Mouse (Mus musculus) forebrain, embryonic 12.5 days (tissue): ENCODE data around the gene Cpn2. TPM values are rescaled to one million over a fixed set of nuclear protein-coding genes. Genes with fewer than 3 reads are reported as not detected.

Experiments
- ATAC-seq: fragments of 200-750 bp; cut with Nextera tagmentation; 2 replicates; pipeline ENCODE4 v1.8.0; 2017; ENCODE audit warnings: moderate TSS enrichment; ENCODE audit not compliant: low FRiP score
- H3K27ac ChIP-seq: fragments of 300-500 bp; sonication (generic); 2 replicates; pipeline ENCODE4 v1.5.1; 2016; ENCODE audit warnings: mild to moderate bottlenecking
- H3K27me3 ChIP-seq: fragments of 300-500 bp; sonication (generic); 2 replicates; pipeline ENCODE4 v1.6.1; 2016; ENCODE audit warnings: mild to moderate bottlenecking
- H3K36me3 ChIP-seq: fragments of 300-500 bp; sonication (generic); replicated peaks from 2 replicates; pipeline ENCODE4 v1.6.1; 2016; ENCODE audit warnings: mild to moderate bottlenecking
- H3K4me1 ChIP-seq: fragments of 300-500 bp; sonication (generic); 2 replicates; pipeline ENCODE4 v1.6.1; 2016
- H3K4me2 ChIP-seq: fragments of 300-500 bp; sonication (generic); 2 replicates; pipeline ENCODE4 v1.6.1; 2016; ENCODE audit warnings: mild to moderate bottlenecking, moderate library complexity
- H3K4me3 ChIP-seq: fragments of 300-500 bp; sonication (generic); replicated peaks from 2 replicates; pipeline ENCODE4 v1.5.1; 2016; ENCODE audit warnings: mild to moderate bottlenecking
- H3K9ac ChIP-seq: fragments of 300-500 bp; sonication (generic); 2 replicates; pipeline ENCODE4 v1.6.1; 2016; ENCODE audit warnings: mild to moderate bottlenecking
- H3K9me3 ChIP-seq: fragments of 300-500 bp; sonication (generic); 2 replicates; pipeline ENCODE4 v1.6.1; 2016
- WGBS: fragments of 180-500 bp; shearing (Covaris S2); methylation state at CpG from one replicate; pipeline ENCODE4 v1.1.7; 2016; 5-methylcytosine and 5-hydroxymethylcytosine counted together
- polyA plus RNA-seq: library from polyadenylated mRNA; unstranded; fragments of >200 nt; fragmentation: Nextera tagmentation; extraction: Ambion mirVana; gene quantifications from 2 replicates; pipeline ENCODE4 v1.2.1, GENCODE M21; 2016

Gene Cpn2
- polyA plus RNA-seq, 1 experiment from 2014 or later, result not detected

GRCm38 (mm10) chr16:30299711-30300277 lies 32.5 kb upstream of the Cpn2 start:
- H3K4me2 ChIP-seq, result no peak overlapping the region
- no peaks in the 10 kb centered on the region for H3K36me3 ChIP-seq
- no peaks in the 10 kb centered on the region for H3K4me1 ChIP-seq
- H3K27ac ChIP-seq, result no peak overlapping the region
- H3K27me3 ChIP-seq, result peaks cover 30% of the 10 kb centered on the region
- no peaks in the 10 kb centered on the region for H3K9me3 ChIP-seq
- H3K4me3 ChIP-seq, result no peak overlapping the region
- 73% methylated on average over 10 of the region's 10 CpGs for WGBS
- no peak overlapping the region for H3K9ac ChIP-seq
- no peak for ATAC-seq

GRCm38 (mm10) chr16:30297450-30297849 lies 30.2 kb upstream of the Cpn2 start:
- Histone ChIP-seq H3K4me1 (no peaks in the 10 kb centered on the region), H3K36me3 (no peaks in the 10 kb centered on the region), H3K27ac (no peak overlapping the region), H3K4me3 (no peak overlapping the region), H3K4me2 (no peak overlapping the region), H3K27me3 (peaks cover 8% of the 10 kb centered on the region; the same call in 1 of the 2 replicates), H3K9me3 (no peaks in the 10 kb centered on the region), H3K9ac (no peak overlapping the region)
- ATAC-seq, result no peak
- WGBS, result 89% methylated on average over 7 of the region's 7 CpGs

- Histone ChIP-seq H3K9me3 (no peaks in the 10 kb centered on the region), H3K4me2 (no peak overlapping the region), H3K27me3 (0 out of 2 replicates have a peak, but pooled peaks cover 2% of the 10 kb centered on the region), H3K27ac (no peak overlapping the region), H3K4me1 (no peaks in the 10 kb centered on the region), H3K4me3 (no peak overlapping the region), H3K9ac (no peak overlapping the region), H3K36me3 (no peaks in the 10 kb centered on the region)
- 90% methylated on average over 11 of the region's 11 CpGs for WGBS
- no peak for ATAC-seq
Observed at GRCm38 (mm10) chr16:30296601-30297275, 29.4 kb upstream of the Cpn2 start.

- 89% methylated on average over 7 of the region's 7 CpGs for WGBS
- H3K9me3 ChIP-seq, result no peaks in the 10 kb centered on the region
- H3K4me1 ChIP-seq, result no peaks in the 10 kb centered on the region
- H3K4me3 ChIP-seq, result no peak overlapping the region
- no peak overlapping the region for H3K4me2 ChIP-seq
- H3K36me3 ChIP-seq, result no peaks in the 10 kb centered on the region
- H3K9ac ChIP-seq, result no peak overlapping the region
- H3K27ac ChIP-seq, result no peak overlapping the region
- no peak for ATAC-seq
- H3K27me3 ChIP-seq, result no peaks in the 10 kb centered on the region
Observed at GRCm38 (mm10) chr16:30295106-30295505, 27.8 kb upstream of the Cpn2 start.

GRCm38 (mm10) chr16:30290436-30290835 lies 23.1 kb upstream of the Cpn2 start:
- Histone ChIP-seq H3K27ac (no peak overlapping the region), H3K4me3 (no peak overlapping the region), H3K9ac (no peak overlapping the region), H3K4me2 (no peak overlapping the region), H3K9me3 (no peaks in the 10 kb centered on the region), H3K4me1 (peaks cover 4% of the 10 kb centered on the region; the same call in 1 of the 2 replicates), H3K27me3 (peaks cover 23% of the 10 kb centered on the region), H3K36me3 (no peaks in the 10 kb centered on the region)
- WGBS, result 81% methylated on average over 6 of the region's 6 CpGs
- ATAC-seq, result no peak

GRCm38 (mm10) chr16:30285701-30286100 lies 18.4 kb upstream of the Cpn2 start:
- H3K36me3 ChIP-seq, result no peaks in the 10 kb centered on the region
- no peaks in the 10 kb centered on the region for H3K9me3 ChIP-seq
- H3K4me3 ChIP-seq, result no peak overlapping the region
- H3K4me2 ChIP-seq, result no peak overlapping the region
- no peak for ATAC-seq
- peaks cover 24% of the 10 kb centered on the region for H3K4me1 ChIP-seq
- no peak overlapping the region for H3K9ac ChIP-seq
- H3K27ac ChIP-seq, result no peak overlapping the region
- WGBS, result 57% methylated on average over 4 of the region's 4 CpGs
- H3K27me3 ChIP-seq, result peaks cover 66% of the 10 kb centered on the region

GRCm38 (mm10) chr16:30283743-30284337 lies 16.5 kb upstream of the Cpn2 start:
- Histone ChIP-seq H3K27ac (no peak overlapping the region), H3K36me3 (no peaks in the 10 kb centered on the region), H3K4me1 (peaks cover 27% of the 10 kb centered on the region), H3K4me2 (peak overlapping the region; percentile 40), H3K27me3 (peaks cover 61% of the 10 kb centered on the region), H3K9ac (no peak overlapping the region), H3K9me3 (no peaks in the 10 kb centered on the region), H3K4me3 (peak overlapping the region; percentile 15; the same call in 1 of the 2 replicates)
- ATAC-seq, result peak; percentile 70
- 2% methylated on average over 15 of the region's 15 CpGs for WGBS

GRCm38 (mm10) chr16:30282844-30283495 lies 15.7 kb upstream of the Cpn2 start, which contains the start of gene Lrrc15:
Gene Lrrc15 (minus strand): TSS chr16:30283256.
- Histone ChIP-seq H3K27me3 (peaks cover 56% of the 10 kb centered on the region), H3K4me3 (peak within 1 kb of the TSS; percentile 30), H3K4me2 (peak within 1 kb of the TSS; percentile 53), H3K9ac (no peak within 1 kb of the TSS), H3K27ac (no peak within 1 kb of the TSS), H3K9me3 (no peaks in the 10 kb centered on the region), H3K4me1 (peaks cover 27% of the 10 kb centered on the region), H3K36me3 (no peaks in the 10 kb centered on the region)
- no peak; the same call in 1 of the 2 replicates for ATAC-seq
- WGBS, result 7% methylated on average over 34 of the region's 34 CpGs

GRCm38 (mm10) chr16:30280676-30281297 lies 13.5 kb upstream of the Cpn2 start:
- Histone ChIP-seq H3K36me3 (no peaks in the 10 kb centered on the region), H3K27me3 (peaks cover 47% of the 10 kb centered on the region), H3K4me1 (peaks cover 26% of the 10 kb centered on the region), H3K9me3 (no peaks in the 10 kb centered on the region), H3K4me3 (no peak overlapping the region), H3K4me2 (no peak overlapping the region), H3K9ac (no peak overlapping the region), H3K27ac (no peak overlapping the region)
- 10% methylated on average over 4 of the region's 4 CpGs for WGBS
- no peak for ATAC-seq

- Histone ChIP-seq H3K36me3 (no peaks in the 10 kb centered on the region), H3K4me2 (no peak overlapping the region), H3K9ac (no peak overlapping the region), H3K4me3 (no peak overlapping the region), H3K9me3 (no peaks in the 10 kb centered on the region), H3K27me3 (peaks cover 23% of the 10 kb centered on the region), H3K4me1 (peaks cover 15% of the 10 kb centered on the region), H3K27ac (no peak overlapping the region)
- no peak for ATAC-seq
- 73% methylated on average over 11 of the region's 11 CpGs for WGBS
Observed at GRCm38 (mm10) chr16:30278406-30278805, 11.1 kb upstream of the Cpn2 start.

- Histone ChIP-seq H3K4me2 (no peak overlapping the region), H3K4me1 (peaks cover 16% of the 10 kb centered on the region), H3K27me3 (no peaks in the 10 kb centered on the region), H3K9me3 (no peaks in the 10 kb centered on the region), H3K36me3 (no peaks in the 10 kb centered on the region), H3K4me3 (no peak overlapping the region), H3K27ac (no peak overlapping the region), H3K9ac (no peak overlapping the region)
- no peak for ATAC-seq
- WGBS, result 82% methylated on average over 15 of the region's 15 CpGs
Observed at GRCm38 (mm10) chr16:30275558-30276340, 8.4 kb upstream of the Cpn2 start.
